In the genomic region with DNA sequence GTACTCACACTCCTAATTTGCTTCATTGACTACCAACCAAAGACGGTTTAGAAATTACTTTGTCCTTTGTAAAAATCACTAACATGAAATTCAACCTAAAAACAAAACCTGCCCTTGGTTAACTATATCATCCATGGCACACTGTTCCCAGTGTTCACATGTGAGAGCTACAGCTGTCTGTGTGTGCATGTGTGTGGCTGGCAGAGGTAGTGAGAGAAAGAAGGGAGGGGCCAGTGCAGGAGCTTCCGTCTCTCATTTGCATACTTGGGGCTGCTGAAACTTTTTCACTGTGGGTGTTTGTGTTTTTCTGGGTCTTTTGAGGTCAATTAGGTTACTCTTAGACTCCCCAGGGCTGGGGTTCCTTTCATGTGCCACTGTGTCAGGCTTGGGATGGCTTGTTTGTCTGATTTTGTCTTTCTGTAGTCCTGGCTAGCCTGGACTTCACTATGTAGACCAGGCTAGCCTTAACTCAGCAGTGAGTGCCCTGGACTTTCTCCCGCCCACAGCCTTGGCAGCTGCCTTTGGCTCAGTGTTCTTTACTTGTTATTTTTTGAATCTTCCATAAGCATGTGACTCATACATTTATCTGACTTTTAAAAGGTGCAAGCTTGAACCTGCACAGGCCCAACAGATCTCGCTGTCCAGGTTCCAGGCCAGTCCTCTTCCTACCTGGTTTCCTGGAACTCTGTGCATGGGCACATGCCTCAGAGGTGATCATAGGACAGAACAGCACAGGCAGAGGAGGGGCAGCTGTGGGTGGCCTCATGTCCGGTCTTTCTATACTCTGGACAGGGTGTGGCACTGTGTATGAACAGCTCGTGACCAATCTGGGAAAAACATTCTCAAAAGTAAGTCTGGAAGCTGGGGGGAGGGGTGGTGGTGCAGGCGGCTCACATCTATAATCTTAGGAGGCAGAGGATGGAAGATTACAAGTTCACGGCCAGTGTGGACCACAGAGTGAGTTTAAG, we compare ENCODE assay signal across 8 mouse cellular contexts. TPM values are rescaled to one million over a fixed set of nuclear protein-coding genes. Genes with fewer than 3 reads are reported as not detected.
A peak's percentile ranks its signal among the peaks of the same experiment; 100 is the strongest.
DNase-seq lines count a peak whose midpoint lies in the region; ATAC-seq lines count a peak whose summit lies in the region.
"Had no signal": no experiment of that assay in that cellular context is flagged by ENCODE, and none has a peak within 500 bp of the region (broad histone marks: within the 10 kb centered on the region; RNA-seq: fewer than 3 reads in every experiment).

No protein-coding gene starts in this region.

- H3K9me3 ChIP-seq in kidney, embryonic 16.5 days (ENCODE audit: low read length) = no peaks in the 10 kb centered on the region
- no peaks in the 10 kb centered on the region for H3K9me3 ChIP-seq in liver, embryonic 16.5 days (replicated peaks; ENCODE audit: control insufficient read depth, low read length)
- no peaks in the 10 kb centered on the region for H3K9me3 ChIP-seq in hindbrain, embryonic 11.5 days (ENCODE audit: control insufficient read depth, low read length)
- H3K9me3 ChIP-seq: forebrain, embryonic 12.5 days had no signal

- no peaks in the 10 kb centered on the region for H3K27me3 ChIP-seq in kidney, embryonic 16.5 days (ENCODE audit: insufficient read depth, low read length)
- no peaks in the 10 kb centered on the region for H3K27me3 ChIP-seq in liver, embryonic 16.5 days (ENCODE audit: control insufficient read depth, insufficient read depth, low read depth, low read length)
- no peaks in the 10 kb centered on the region for H3K27me3 ChIP-seq in hindbrain, embryonic 11.5 days (ENCODE audit: control insufficient read depth, insufficient read depth, low read length)
- H3K27me3 ChIP-seq: forebrain, embryonic 12.5 days had no signal

- DNase-seq in kidney, postnatal 25 days = no peak
- DNase-seq in NIH3T3 (ENCODE audit: low read depth) = peak; percentile 38
- DNase-seq in urinary bladder, postnatal 14 days (ENCODE audit: low spot score) = peak; percentile 69
- DNase-seq in layer of hippocampus, postnatal 10 days (ENCODE audit: low spot score in 2 of 2) = no peak
- DNase-seq in hindbrain, embryonic 11.5 days (ENCODE audit: low spot score) = no peak

- WGBS in kidney, embryonic 16.5 days = 79% methylated on average over 8 of the region's 8 CpGs
- 59% methylated on average over 8 of the region's 8 CpGs for WGBS in liver, embryonic 16.5 days (ENCODE audit: insufficient replicate concordance)
- 91% methylated on average over 8 of the region's 8 CpGs for WGBS in hindbrain, embryonic 11.5 days

- peaks cover 6% of the 10 kb centered on the region for H3K4me1 ChIP-seq in kidney, embryonic 16.5 days (ENCODE audit: insufficient read depth, low read length)
- peaks cover 2% of the 10 kb centered on the region for H3K4me1 ChIP-seq in liver, embryonic 16.5 days (ENCODE audit: control insufficient read depth, low read depth, low read length)
- no peaks in the 10 kb centered on the region for H3K4me1 ChIP-seq in hindbrain, embryonic 11.5 days (replicated peaks; ENCODE audit: control insufficient read depth, insufficient read depth, low read length)

- peaks cover 38% of the 10 kb centered on the region for H3K36me3 ChIP-seq in kidney, embryonic 16.5 days (ENCODE audit: insufficient read depth, low read length)
- peaks cover 6% of the 10 kb centered on the region for H3K36me3 ChIP-seq in liver, embryonic 16.5 days (ENCODE audit: control insufficient read depth, insufficient read depth)
- H3K36me3 ChIP-seq in hindbrain, embryonic 11.5 days (ENCODE audit: control insufficient read depth, insufficient read depth, low read length) = no peaks in the 10 kb centered on the region

- H3K27ac ChIP-seq in kidney, embryonic 16.5 days (ENCODE audit: low read length) = no peak overlapping the region
- no peak overlapping the region for H3K27ac ChIP-seq in liver, embryonic 16.5 days (ENCODE audit: low read length)
- no peak overlapping the region for H3K27ac ChIP-seq in hindbrain, embryonic 11.5 days (ENCODE audit: low read depth, low read length)
- H3K27ac ChIP-seq: forebrain, embryonic 12.5 days had no signal

- no peak overlapping the region for H3K4me3 ChIP-seq in kidney, embryonic 16.5 days (ENCODE audit: low read length)
- H3K4me3 ChIP-seq in liver, embryonic 16.5 days (ENCODE audit: low read depth, low read length) = no peak overlapping the region
- H3K4me3 ChIP-seq in hindbrain, embryonic 11.5 days (ENCODE audit: low read depth, low read length) = no peak overlapping the region
- H3K4me3 ChIP-seq: forebrain, embryonic 12.5 days had no signal

- 0 out of 2 replicates have a peak, but pooled peaks have one; percentile 65 for ATAC-seq in kidney, embryonic 16.5 days (ENCODE audit: low FRiP score, low TSS enrichment)
- peak; percentile 47 for ATAC-seq in liver, embryonic 16.5 days (ENCODE audit: low read depth)
- no peak for ATAC-seq in hindbrain, embryonic 11.5 days (ENCODE audit: low FRiP score)

- no peak overlapping the region for H3K9ac ChIP-seq in kidney, embryonic 16.5 days (replicated peaks; ENCODE audit: low read length)
- no peak overlapping the region for H3K9ac ChIP-seq in liver, embryonic 16.5 days (ENCODE audit: low read depth, low read length)
- no peak overlapping the region for H3K9ac ChIP-seq in hindbrain, embryonic 11.5 days (ENCODE audit: low read depth, low read length)
- H3K9ac ChIP-seq: forebrain, embryonic 12.5 days had no signal

- no peak overlapping the region for H3K4me2 ChIP-seq in kidney, embryonic 16.5 days (replicated peaks; ENCODE audit: low read depth, low read length)
- no peak overlapping the region for H3K4me2 ChIP-seq in liver, embryonic 16.5 days (ENCODE audit: low read depth, low read length)
- H3K4me2 ChIP-seq in hindbrain, embryonic 11.5 days (replicated peaks; ENCODE audit: low read depth, low read length) = no peak overlapping the region
- H3K4me2 ChIP-seq: forebrain, embryonic 12.5 days had no signal

RNA-seq across cellular contexts. Expression of a gene that starts 11.9 kb away (rescaled TPM):
- polyA plus RNA-seq in kidney, embryonic 16.5 days (2015; fragmentation: Nextera tagmentation; extraction: Ambion mirVana) = 39.2 and 41.1 TPM in 2 replicates
- 17.3 and 18.6 TPM in 2 replicates for polyA plus RNA-seq in liver, embryonic 16.5 days (2015; fragmentation: Nextera tagmentation; extraction: Ambion mirVana)
- total RNA-seq in layer of hippocampus, postnatal 10 days (2021) = 10 to 100 TPM; 19.8 to 22.7 TPM
- polyA plus RNA-seq in hindbrain, embryonic 11.5 days (2014; fragmentation: Nextera tagmentation; extraction: Ambion mirVana) = 38.6 and 40.1 TPM in 2 replicates

Comparison
In these comparisons a context has a peak if more than half of its experiments do, and no peak if none do; other contexts are left out.
1. DNase-seq: peak in NIH3T3 (single experiment) and urinary bladder, postnatal 14 days (single experiment); none in kidney, postnatal 25 days (0 of 2), layer of hippocampus, postnatal 10 days (0 of 2) and hindbrain, embryonic 11.5 days (single experiment).